Comparison of ENCODE assay signal across 8 mouse cellular contexts in genomic region chr7:101051551-101052221, GRCm38 (mm10). TPM values are rescaled to one million over a fixed set of nuclear protein-coding genes. Genes with fewer than 3 reads are reported as not detected.
DNase-seq lines count a peak whose midpoint lies in the region; ATAC-seq and TF ChIP-seq lines count a peak whose summit lies in the region.

No protein-coding gene starts in this region.

- no peak overlapping the region for H3K9ac ChIP-seq in intestine, embryonic 15.5 days
- no peak overlapping the region for H3K9ac ChIP-seq in limb, embryonic 14.5 days (ENCODE audit: low read depth, low read length, severe bottlenecking)
- H3K9ac ChIP-seq in midbrain, postnatal 0 days (replicated peaks; ENCODE audit: low read length, poor library complexity, severe bottlenecking): no peak overlapping the region

- no peak for TF ChIP-seq POLR2A in limb, embryonic 14.5 days (IDR thresholded peaks at IDR 0.05; ENCODE audit: borderline replicate concordance, extremely low read depth, insufficient read depth, insufficient read length)

- TF ChIP-seq CTCF in midbrain, postnatal 0 days (IDR thresholded peaks at IDR 0.05): peak; percentile 93

- 19% methylated on average over 11 of the region's 11 CpGs for WGBS in intestine, embryonic 15.5 days
- WGBS in limb, embryonic 14.5 days: 21% methylated on average over 11 of the region's 11 CpGs
- WGBS in midbrain, postnatal 0 days: 22% methylated on average over 11 of the region's 11 CpGs

- H3K4me1 ChIP-seq in intestine, embryonic 15.5 days (replicated peaks): peaks cover 10% of the 10 kb centered on the region; the same call in 1 of the 2 replicates
- H3K4me1 ChIP-seq in limb, embryonic 14.5 days (ENCODE audit: control insufficient read depth, insufficient read depth, low read length): no peaks in the 10 kb centered on the region
- no peaks in the 10 kb centered on the region for H3K4me1 ChIP-seq in midbrain, postnatal 0 days (ENCODE audit: insufficient read depth, low read length)

- H3K27ac ChIP-seq in intestine, embryonic 15.5 days: no peak overlapping the region
- H3K27ac ChIP-seq in limb, embryonic 14.5 days (replicated peaks; ENCODE audit: low read depth, low read length): no peak overlapping the region
- no peak overlapping the region for H3K27ac ChIP-seq in midbrain, postnatal 0 days (ENCODE audit: low read depth, low read length)

- no peaks in the 10 kb centered on the region for H3K36me3 ChIP-seq in intestine, embryonic 15.5 days
- no peaks in the 10 kb centered on the region for H3K36me3 ChIP-seq in limb, embryonic 14.5 days (ENCODE audit: control insufficient read depth, insufficient read depth, low read length)
- H3K36me3 ChIP-seq in midbrain, postnatal 0 days (ENCODE audit: insufficient read depth, low read length): no peaks in the 10 kb centered on the region

- ATAC-seq in intestine, embryonic 15.5 days: peak; percentile 72
- peak; percentile 51; the same call in 1 of the 2 replicates for ATAC-seq in limb, embryonic 14.5 days (ENCODE audit: low FRiP score, low read depth)
- ATAC-seq in midbrain, postnatal 0 days (ENCODE audit: low FRiP score): peak; percentile 56; the same call in 1 of the 2 replicates

- peak; percentile 46 to 62 for DNase-seq in left cerebral cortex, adult 18-20 months (ENCODE audit: low spot score in 2 of 2)
- DNase-seq in left cerebral cortex, adult 11 months (ENCODE audit: low spot score): no peak
- peak; percentile 35 for DNase-seq in cerebellum, adult 9-11 months
- peak; percentile 51 for DNase-seq in gastrocnemius, postnatal 10 days
- DNase-seq in limb, embryonic 14.5 days (ENCODE audit: low spot score): peak; percentile 76
- peak; percentile 83 for DNase-seq in midbrain, postnatal 0 days (ENCODE audit: low spot score)
- peak; percentile 38 to 61 for DNase-seq in spleen, postnatal 10 days (ENCODE audit: low spot score in 2 of 2)

- H3K4me2 ChIP-seq in intestine, embryonic 15.5 days (replicated peaks): no peak overlapping the region
- H3K4me2 ChIP-seq in limb, embryonic 14.5 days (replicated peaks; ENCODE audit: low read depth, low read length, severe bottlenecking): no peak overlapping the region
- H3K4me2 ChIP-seq in midbrain, postnatal 0 days (ENCODE audit: low read depth, low read length, poor library complexity, severe bottlenecking): no peak overlapping the region

- no peaks in the 10 kb centered on the region for H3K9me3 ChIP-seq in intestine, embryonic 15.5 days
- no peaks in the 10 kb centered on the region for H3K9me3 ChIP-seq in limb, embryonic 14.5 days (ENCODE audit: control insufficient read depth, low read length)
- no peaks in the 10 kb centered on the region for H3K9me3 ChIP-seq in midbrain, postnatal 0 days (ENCODE audit: low read length)

- no peaks in the 10 kb centered on the region for H3K27me3 ChIP-seq in intestine, embryonic 15.5 days (replicated peaks)
- no peaks in the 10 kb centered on the region for H3K27me3 ChIP-seq in limb, embryonic 14.5 days (ENCODE audit: control insufficient read depth, insufficient read depth, low read length)
- no peaks in the 10 kb centered on the region for H3K27me3 ChIP-seq in midbrain, postnatal 0 days (ENCODE audit: insufficient read depth, low read length)

- H3K4me3 ChIP-seq in intestine, embryonic 15.5 days (replicated peaks): no peak overlapping the region
- no peak overlapping the region for H3K4me3 ChIP-seq in limb, embryonic 14.5 days (replicated peaks; ENCODE audit: low read length)
- no peak overlapping the region for H3K4me3 ChIP-seq in midbrain, postnatal 0 days (ENCODE audit: low read depth, low read length)

RNA-seq across cellular contexts. Expression of gene P2ry2, which starts 39.0 kb away (rescaled TPM):
- total RNA-seq in left cerebral cortex, adult 18-20 months (2021): 1 to 10 TPM; 1.5 to 1.6 TPM
- total RNA-seq in gastrocnemius, postnatal 10 days (2021): 10 to 100 TPM; 56.5 to 57.9 TPM
- 2.7 TPM in 2 replicates for polyA plus RNA-seq in intestine, embryonic 15.5 days (2015; fragmentation: Nextera tagmentation; extraction: Ambion mirVana)
- 2.0 and 2.1 TPM in 2 replicates for polyA plus RNA-seq in limb, embryonic 14.5 days (2012; rRNA removed)
- 2.2 and 3.2 TPM in 2 replicates for polyA plus RNA-seq in limb, embryonic 14.5 days (2014; fragmentation: Nextera tagmentation; extraction: Ambion mirVana)
- total RNA-seq in midbrain, postnatal 0 days (2014; rRNA removed): 0.44 and 0.85 TPM in 2 replicates
- 0.16 and 0.28 TPM in 2 replicates for polyA plus RNA-seq in midbrain, postnatal 0 days (2015; fragmentation: Nextera tagmentation; extraction: Ambion mirVana)

RNA-seq across cellular contexts. Expression of gene Fchsd2, which starts 41.0 kb away (rescaled TPM):
- total RNA-seq in left cerebral cortex, adult 18-20 months (2021): 10 to 100 TPM; 38.2 to 40.2 TPM
- total RNA-seq in gastrocnemius, postnatal 10 days (2021): 10 to 100 TPM; 13.6 to 18.6 TPM
- polyA plus RNA-seq in intestine, embryonic 15.5 days (2015; fragmentation: Nextera tagmentation; extraction: Ambion mirVana): 20.3 and 21.0 TPM in 2 replicates
- polyA plus RNA-seq in limb, embryonic 14.5 days (2012; rRNA removed): 21.9 and 22.0 TPM in 2 replicates
- 19.9 and 24.5 TPM in 2 replicates for polyA plus RNA-seq in limb, embryonic 14.5 days (2014; fragmentation: Nextera tagmentation; extraction: Ambion mirVana)
- total RNA-seq in midbrain, postnatal 0 days (2014; rRNA removed): 55.7 and 67.7 TPM in 2 replicates
- 34.3 and 39.2 TPM in 2 replicates for polyA plus RNA-seq in midbrain, postnatal 0 days (2015; fragmentation: Nextera tagmentation; extraction: Ambion mirVana)

Comparison
In these comparisons a context has a peak if more than half of its experiments do, and no peak if none do; other contexts are left out.
1. RNA of gene P2ry2, which starts 39.0 kb away (total RNA-seq): 56.5 to 57.9 TPM in gastrocnemius, postnatal 10 days; 1.5 to 1.6 TPM in left cerebral cortex, adult 18-20 months and 0.44 to 0.85 TPM in midbrain, postnatal 0 days; every median in the first group is over 10 times any median in the second.
2. Peak in every context shown above with its lines, with median percentiles within 50 percentile points of each other: ATAC-seq.